Mouse (Mus musculus) small intestine, adult 2 months (tissue): ENCODE data around the gene Map4k4. TPM values are rescaled to one million over a fixed set of nuclear protein-coding genes. Genes with fewer than 3 reads are reported as not detected.

ENCODE experiments used
- H3K27ac ChIP-seq: fragments of 200-500 bp; 2 replicates; pipeline ENCODE4 v1.5.1; 2012; ENCODE audit warnings: low read depth, low read length, control low read depth, inconsistent platforms; ENCODE audit not compliant: insufficient read depth
- H3K27me3 ChIP-seq: fragments of 200-500 bp; 2 replicates; pipeline ENCODE4 v1.6.1; 2012; ENCODE audit warnings: mild to moderate bottlenecking, moderate library complexity, low read length, inconsistent platforms; ENCODE audit not compliant: control insufficient read depth, insufficient read depth
- H3K36me3 ChIP-seq: fragments of 200-500 bp; 2 replicates; pipeline ENCODE4 v1.6.1; 2012; ENCODE audit warnings: mild to moderate bottlenecking, low read length, control low read depth, inconsistent platforms; ENCODE audit not compliant: control insufficient read depth, insufficient read depth
- H3K4me1 ChIP-seq: fragments of 200-500 bp; 2 replicates; pipeline ENCODE4 v1.6.1; 2012; ENCODE audit warnings: low read length, inconsistent platforms, mixed read lengths; ENCODE audit not compliant: control insufficient read depth, insufficient read depth, insufficient read length
- H3K4me3 ChIP-seq: fragments of 200-500 bp; 2 replicates; pipeline ENCODE4 v1.5.1; 2012; ENCODE audit warnings: low read depth, mild to moderate bottlenecking, control low read depth, inconsistent platforms, low read length, moderate library complexity
- CTCF ChIP-seq: fragments of 200-500 bp; IDR thresholded peaks from 2 replicates; pipeline ENCODE4 v1.5.1; 2012; ENCODE audit warnings: low read depth, mild to moderate bottlenecking, control low read depth, inconsistent platforms, low read length, moderate library complexity, mixed read lengths; ENCODE audit not compliant: insufficient replicate concordance, insufficient read length; ENCODE audit errors: extremely low read depth
- POLR2A ChIP-seq: fragments of 200-500 bp; IDR thresholded peaks from 2 replicates; pipeline ENCODE4 v1.6.1; 2012; ENCODE audit warnings: low read depth, mild to moderate bottlenecking, control low read depth, inconsistent platforms, low read length, moderate library complexity
- WGBS: fragments of 180-500 bp; shearing (Covaris S2); methylation state at CpG from one replicate; pipeline ENCODE4 v1.1.7; 2018; 5-methylcytosine and 5-hydroxymethylcytosine counted together
- polyA plus RNA-seq: library from polyadenylated mRNA; depleted of rRNA; stranded (reverse); fragments of >200 nt; gene quantifications from 2 replicates; pipeline ENCODE4 v1.2.3, GENCODE M21; 2012

Map4k4 gene
- polyA plus RNA-seq, 1 experiment: 41.0 TPM

DNA sequence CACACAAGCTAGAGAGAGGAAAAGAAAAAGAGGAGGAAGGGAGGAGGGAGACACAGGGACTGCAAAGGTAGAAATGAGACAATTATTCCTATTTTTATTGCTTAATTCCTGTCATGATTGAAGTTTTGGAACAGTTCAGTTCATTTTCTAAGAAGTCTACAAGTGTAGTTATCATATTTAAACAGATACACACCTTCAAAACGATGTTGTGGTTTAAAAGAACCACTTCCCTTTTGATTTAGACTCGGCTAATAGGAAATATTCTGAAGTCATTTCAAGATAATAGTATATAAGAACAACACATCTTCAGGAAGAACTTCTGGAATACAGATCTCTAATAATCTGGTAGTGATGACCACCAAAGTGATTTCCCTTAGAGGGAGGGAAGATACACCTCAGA lies 75.4 kb downstream of the Map4k4 start:
- no peaks in the 10 kb centered on the region for H3K27me3 ChIP-seq
- TF ChIP-seq POLR2A: no peak
- TF ChIP-seq CTCF: no peak
- H3K27ac ChIP-seq: no peak overlapping the region
- 59% methylated on average over 2 of the region's 2 CpGs for WGBS
- no peaks in the 10 kb centered on the region for H3K4me1 ChIP-seq
- peaks cover 36% of the 10 kb centered on the region for H3K36me3 ChIP-seq
- H3K4me3 ChIP-seq: no peak overlapping the region

DNA sequence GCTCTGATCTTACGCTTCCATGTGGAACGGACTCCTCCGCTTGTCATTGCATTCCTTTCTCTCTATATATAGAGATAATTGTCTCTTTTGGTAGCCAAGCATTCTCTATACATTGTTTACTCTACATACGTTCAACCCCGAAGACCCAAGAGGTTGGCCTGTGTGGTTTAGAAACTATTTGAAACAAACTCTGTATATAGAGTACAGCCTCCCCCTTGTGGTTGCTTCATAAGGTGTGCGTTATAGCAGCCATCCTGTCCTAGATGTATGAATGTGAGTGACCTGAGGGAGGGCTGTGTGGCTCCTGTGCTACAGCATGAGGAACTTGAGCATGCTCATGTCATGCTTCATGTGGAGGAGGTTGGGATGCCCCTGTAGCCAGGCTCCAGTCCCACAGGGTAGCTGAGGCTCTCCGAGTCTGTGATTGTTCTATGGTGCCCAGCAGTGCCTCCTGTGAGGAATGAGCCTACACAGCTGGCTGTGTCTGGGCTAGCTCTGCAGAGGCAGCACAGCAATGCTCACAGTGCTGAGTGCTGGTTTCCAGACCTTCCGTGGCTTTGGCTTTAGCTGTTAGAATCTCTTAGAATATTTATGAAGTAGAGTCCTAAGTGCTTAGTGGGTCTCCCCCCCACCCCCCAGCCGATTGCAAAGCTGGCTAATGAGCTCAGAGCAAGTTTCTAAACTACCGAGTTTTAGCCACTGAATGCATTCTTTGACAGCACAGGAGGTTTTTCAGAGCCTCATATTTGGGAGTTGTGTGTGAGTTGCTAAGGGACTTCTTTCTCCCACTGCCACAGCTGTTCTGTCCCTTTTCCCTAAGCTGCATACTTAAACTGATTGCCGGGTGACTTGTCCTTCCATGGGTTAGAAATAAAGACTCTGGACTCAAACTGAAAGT lies 76.4 kb downstream of the Map4k4 start:
- TF ChIP-seq CTCF: no peak
- TF ChIP-seq POLR2A: no peak
- H3K4me3 ChIP-seq: no peak overlapping the region
- WGBS: 78% methylated on average over 11 of the region's 11 CpGs
- no peaks in the 10 kb centered on the region for H3K27me3 ChIP-seq
- H3K27ac ChIP-seq: no peak overlapping the region
- H3K36me3 ChIP-seq: peaks cover 39% of the 10 kb centered on the region
- no peaks in the 10 kb centered on the region for H3K4me1 ChIP-seq

DNA sequence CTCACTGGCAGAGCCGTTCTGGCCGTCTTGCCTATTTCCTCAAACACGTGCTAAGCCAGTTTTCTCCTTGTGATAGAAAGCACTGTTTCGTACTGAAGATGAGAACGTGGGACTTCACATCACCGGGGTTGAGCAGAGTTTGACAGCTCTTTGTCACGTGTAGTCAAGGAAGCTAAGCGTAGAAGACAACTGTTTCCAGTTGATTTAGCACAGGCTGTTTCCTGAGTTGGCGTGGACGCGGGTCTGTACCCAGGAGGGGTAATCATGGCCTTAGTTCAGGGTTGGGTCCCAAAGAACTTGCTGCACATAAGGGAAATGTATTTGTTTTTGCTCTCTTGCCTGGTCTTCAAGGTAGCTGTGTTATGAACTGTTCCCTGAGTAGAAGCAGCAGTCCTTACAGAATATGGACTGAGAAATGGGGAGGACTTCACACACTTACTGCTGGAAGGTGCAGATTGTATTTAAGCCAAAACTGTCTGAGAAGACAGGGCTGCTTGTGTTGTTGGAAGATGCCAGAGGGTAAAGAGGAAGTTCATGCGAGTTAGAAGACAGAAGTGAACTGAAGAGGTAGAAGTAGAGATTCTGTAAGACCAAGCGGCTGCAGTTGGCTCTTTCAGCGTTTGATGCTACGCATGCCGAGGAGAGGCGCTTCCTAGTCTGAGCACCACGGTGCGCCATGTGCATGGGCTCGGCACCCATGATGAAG lies 78.2 kb downstream of the Map4k4 start:
- Histone ChIP-seq H3K36me3 (peaks cover 42% of the 10 kb centered on the region), H3K4me1 (no peaks in the 10 kb centered on the region), H3K27me3 (no peaks in the 10 kb centered on the region), H3K27ac (no peak overlapping the region), H3K4me3 (no peak overlapping the region)
- TF ChIP-seq POLR2A (no peak), CTCF (no peak)
- WGBS: 81% methylated on average over 20 of the region's 20 CpGs

DNA sequence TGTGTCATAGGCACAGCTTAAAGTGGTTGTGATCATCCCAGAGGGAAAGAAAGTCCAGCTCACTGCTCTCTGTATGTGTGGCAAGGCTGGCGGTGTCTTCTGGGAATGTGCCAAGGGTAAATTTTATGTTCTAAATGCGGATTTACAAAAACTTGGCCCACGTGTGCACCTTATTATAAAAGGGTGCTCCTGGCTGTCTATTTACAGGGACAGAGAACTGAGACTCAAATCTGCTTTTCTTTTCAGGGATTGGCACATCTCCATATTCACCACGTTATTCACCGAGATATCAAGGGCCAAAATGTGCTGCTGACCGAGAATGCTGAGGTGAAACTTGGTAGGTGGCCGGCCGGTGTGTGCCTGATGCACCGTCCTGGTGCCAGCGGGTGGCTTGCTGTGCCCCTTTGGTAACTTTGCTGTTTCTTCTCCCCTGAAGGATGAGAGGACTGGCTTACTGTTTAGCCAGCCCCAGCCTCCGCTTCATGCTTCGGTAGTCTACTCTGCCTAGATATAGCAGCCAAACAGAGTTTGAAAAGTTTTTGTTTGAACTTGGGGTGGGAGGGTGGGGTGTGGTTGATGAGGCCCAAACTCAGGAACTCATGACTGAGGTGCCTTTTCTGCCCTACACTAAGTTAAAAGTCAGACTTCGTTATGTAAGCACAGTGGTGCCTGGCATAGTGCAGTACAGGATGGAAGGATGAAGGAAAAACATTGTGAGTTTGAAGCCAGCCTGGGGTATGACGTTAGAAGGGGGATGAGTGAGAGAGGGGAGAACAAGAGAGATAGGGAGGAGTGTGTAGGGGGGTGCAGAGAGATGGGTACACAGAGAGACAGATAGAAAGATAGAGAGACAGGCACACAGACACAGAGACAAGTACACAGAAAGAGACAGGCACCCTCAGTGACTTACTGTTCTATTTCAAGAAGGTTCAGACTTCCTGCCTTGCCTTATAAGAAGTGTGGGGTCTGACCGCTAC lies 79.9 kb downstream of the Map4k4 start:
- TF ChIP-seq CTCF (no peak), POLR2A (no peak)
- WGBS: 83% methylated on average over 15 of the region's 15 CpGs
- Histone ChIP-seq H3K27ac (no peak overlapping the region), H3K4me1 (no peaks in the 10 kb centered on the region), H3K36me3 (peaks cover 38% of the 10 kb centered on the region), H3K4me3 (no peak overlapping the region), H3K27me3 (no peaks in the 10 kb centered on the region)

DNA sequence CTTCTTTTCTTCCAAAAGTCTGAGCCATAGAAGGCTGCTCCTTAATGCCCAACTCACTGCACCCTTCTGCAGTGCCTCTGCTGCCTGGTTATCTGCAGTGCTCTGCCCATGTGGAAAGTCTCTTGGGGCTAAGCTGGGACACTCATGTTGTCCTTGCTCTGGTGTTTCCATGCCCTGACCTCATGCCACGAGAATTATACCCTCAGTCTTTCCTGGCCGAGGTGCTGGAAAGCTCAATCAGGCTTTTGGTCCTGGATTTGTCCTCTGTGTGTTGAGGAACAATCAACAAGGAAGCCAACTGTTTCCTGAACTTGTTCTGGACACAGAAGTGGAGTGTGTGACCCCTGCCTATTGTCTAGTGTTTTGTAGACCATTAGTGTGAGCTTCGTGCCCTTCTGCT lies 81.3 kb downstream of the Map4k4 start:
- peaks cover 38% of the 10 kb centered on the region for H3K36me3 ChIP-seq
- H3K27ac ChIP-seq: no peak overlapping the region
- TF ChIP-seq CTCF (no peak), POLR2A (no peak)
- H3K4me3 ChIP-seq: no peak overlapping the region
- H3K4me1 ChIP-seq: no peaks in the 10 kb centered on the region
- 79% methylated on average over 3 of the region's 3 CpGs for WGBS
- H3K27me3 ChIP-seq: no peaks in the 10 kb centered on the region

DNA sequence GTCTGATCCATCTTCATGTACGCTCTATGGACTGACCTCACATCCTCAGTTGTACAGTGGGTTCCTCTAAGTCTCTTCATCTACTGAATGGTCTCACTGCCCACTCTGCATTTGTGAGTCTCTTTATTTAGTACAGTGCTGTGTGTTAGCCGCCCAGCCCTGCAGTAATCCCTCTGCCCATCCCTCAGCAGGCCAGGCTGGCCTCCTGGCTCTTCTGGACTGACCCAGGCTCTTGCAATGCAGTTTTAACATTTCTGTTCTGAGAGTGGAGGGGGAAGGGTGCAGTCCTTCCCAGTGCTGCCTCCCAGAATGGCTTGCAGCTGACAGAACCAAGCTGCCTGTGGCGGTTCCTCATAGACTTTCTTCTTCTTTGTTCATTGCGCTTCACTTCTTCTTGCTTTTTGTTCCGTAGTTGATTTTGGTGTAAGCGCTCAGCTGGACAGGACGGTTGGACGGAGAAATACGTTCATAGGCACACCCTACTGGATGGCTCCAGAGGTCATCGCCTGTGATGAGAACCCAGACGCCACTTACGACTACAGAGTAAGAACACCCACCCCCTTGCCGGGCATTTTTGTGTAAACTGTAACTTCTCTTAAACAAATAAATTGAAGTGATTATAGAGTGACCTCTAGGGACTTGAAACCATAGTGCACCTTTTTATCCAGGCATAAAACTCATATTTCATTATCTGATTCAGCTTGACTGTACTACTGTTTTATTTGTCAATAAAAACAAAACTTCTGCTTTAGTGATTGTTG lies 82.2 kb downstream of the Map4k4 start:
- WGBS: 74% methylated on average over 13 of the region's 13 CpGs
- H3K36me3 ChIP-seq: peaks cover 37% of the 10 kb centered on the region
- no peak overlapping the region for H3K27ac ChIP-seq

More for the DNA sequence above, 82.2 kb downstream of the Map4k4 start:
- no peak for TF ChIP-seq CTCF
- no peak for TF ChIP-seq POLR2A
- no peaks in the 10 kb centered on the region for H3K27me3 ChIP-seq
- no peak overlapping the region for H3K4me3 ChIP-seq
- no peaks in the 10 kb centered on the region for H3K4me1 ChIP-seq
